ENCODE assay signal across 23 mouse cellular contexts in genomic region chr7:89296941-89297340, GRCm38 (mm10).
DNase-seq lines count a peak whose midpoint lies in the region; ATAC-seq lines count a peak whose summit lies in the region.
"Had no signal": no experiment of that assay in that cellular context is flagged by ENCODE, and none has a peak within 500 bp of the region (broad histone marks: within the 10 kb centered on the region; RNA-seq: fewer than 3 reads in every experiment).

No protein-coding gene starts in this region.

- no peak overlapping the region for H3K27ac ChIP-seq in hindbrain, embryonic 14.5 days
- H3K27ac ChIP-seq in hindbrain, embryonic 13.5 days, result no peak overlapping the region
- H3K27ac ChIP-seq: embryonic facial prominence, embryonic 15.5 days; hindbrain, embryonic 10.5 days had no signal

- H3K4me3 ChIP-seq in hindbrain, embryonic 14.5 days (replicated peaks; ENCODE audit: low read length), result no peak overlapping the region
- no peak overlapping the region for H3K4me3 ChIP-seq in hindbrain, embryonic 13.5 days
- H3K4me3 ChIP-seq: embryonic facial prominence, embryonic 15.5 days; erythroblast, embryonic 14.5 days; heart, embryonic 12.5 days; hindbrain, embryonic 10.5 days had no signal

- WGBS in hindbrain, embryonic 14.5 days, result 91% methylated on average over 1 of the region's 1 CpGs
- 92% methylated on average over 1 of the region's 1 CpGs for WGBS in hindbrain, embryonic 13.5 days

- no peak for ATAC-seq in hindbrain, embryonic 14.5 days (ENCODE audit: low FRiP score)
- no peak for ATAC-seq in hindbrain, embryonic 13.5 days (ENCODE audit: low FRiP score)
- peak; percentile 65 for ATAC-seq in megakaryocyte progenitor cell, adult 5-6 weeks (replicated peaks; ENCODE audit: poor library complexity)
- ATAC-seq: forebrain, embryonic 16.5 days; hindbrain, embryonic 16.5 days; inflammation-experienced regulatory T-cells, adult 6 months had no signal

- H3K9me3 ChIP-seq in hindbrain, embryonic 14.5 days (ENCODE audit: control insufficient read depth, low read length), result no peaks in the 10 kb centered on the region
- H3K9me3 ChIP-seq in hindbrain, embryonic 13.5 days, result no peaks in the 10 kb centered on the region
- H3K9me3 ChIP-seq: embryonic facial prominence, embryonic 15.5 days; heart, embryonic 12.5 days; hindbrain, embryonic 10.5 days had no signal

- no peaks in the 10 kb centered on the region for H3K4me1 ChIP-seq in hindbrain, embryonic 14.5 days (replicated peaks; ENCODE audit: control insufficient read depth, insufficient read depth, low read length)
- H3K4me1 ChIP-seq in hindbrain, embryonic 13.5 days (replicated peaks), result 0 out of 2 replicates have a peak, but pooled peaks cover 2% of the 10 kb centered on the region
- H3K4me1 ChIP-seq: embryonic facial prominence, embryonic 15.5 days; hindbrain, embryonic 10.5 days had no signal

- H3K27me3 ChIP-seq in hindbrain, embryonic 14.5 days (ENCODE audit: control insufficient read depth, insufficient read depth, low read length), result no peaks in the 10 kb centered on the region
- no peaks in the 10 kb centered on the region for H3K27me3 ChIP-seq in hindbrain, embryonic 13.5 days
- H3K27me3 ChIP-seq: CH12.LX; embryonic facial prominence, embryonic 15.5 days; heart, embryonic 12.5 days had no signal

- no peaks in the 10 kb centered on the region; the same call in 1 of the 2 replicates for H3K36me3 ChIP-seq in hindbrain, embryonic 14.5 days (replicated peaks; ENCODE audit: control insufficient read depth, insufficient read depth)
- peaks cover 3% of the 10 kb centered on the region; the same call in 1 of the 2 replicates for H3K36me3 ChIP-seq in hindbrain, embryonic 13.5 days
- H3K36me3 ChIP-seq: embryonic facial prominence, embryonic 15.5 days; heart, embryonic 12.5 days had no signal

- H3K9ac ChIP-seq in hindbrain, embryonic 14.5 days, result no peak overlapping the region
- H3K9ac ChIP-seq in hindbrain, embryonic 13.5 days, result no peak overlapping the region
- H3K9ac ChIP-seq: embryonic facial prominence, embryonic 15.5 days; heart, embryonic 12.5 days had no signal

- H3K4me2 ChIP-seq in hindbrain, embryonic 14.5 days (replicated peaks), result no peak overlapping the region
- no peak overlapping the region for H3K4me2 ChIP-seq in hindbrain, embryonic 13.5 days
- H3K4me2 ChIP-seq: embryonic facial prominence, embryonic 15.5 days; heart, embryonic 12.5 days had no signal

- peak; percentile 12 for DNase-seq in adrenal gland, postnatal 25 days
- DNase-seq in adrenal gland, postnatal 14 days, result no peak
- peak; percentile 4 for DNase-seq in hindbrain, embryonic 14.5 days (ENCODE audit: low spot score)
- peak; percentile 36 for DNase-seq in brain, adult 2 months (ENCODE audit: low read depth, low spot score)
- DNase-seq in cerebellum, postnatal 25 days, result no peak
- no peak for DNase-seq in right cerebral cortex, adult 18-20 months
- DNase-seq: adrenal gland, adult 8-10 months; cerebellum, adult 11 months; cerebellum, adult 9-10 months; cerebellum, postnatal 36 days; gastrocnemius, postnatal 36 days; kidney, adult 11 months; kidney, adult 9 months had no signal

Comparison
In these comparisons a context has a peak if more than half of its experiments do, and no peak if none do; other contexts are left out.
1. DNase-seq: peak in adrenal gland, postnatal 25 days (single experiment), hindbrain, embryonic 14.5 days (single experiment) and brain, adult 2 months (single experiment); none in adrenal gland, postnatal 14 days (single experiment), cerebellum, postnatal 25 days (0 of 2) and right cerebral cortex, adult 18-20 months (single experiment).